ENCODE assay signal across 11 mouse cellular contexts in the genomic region with DNA sequence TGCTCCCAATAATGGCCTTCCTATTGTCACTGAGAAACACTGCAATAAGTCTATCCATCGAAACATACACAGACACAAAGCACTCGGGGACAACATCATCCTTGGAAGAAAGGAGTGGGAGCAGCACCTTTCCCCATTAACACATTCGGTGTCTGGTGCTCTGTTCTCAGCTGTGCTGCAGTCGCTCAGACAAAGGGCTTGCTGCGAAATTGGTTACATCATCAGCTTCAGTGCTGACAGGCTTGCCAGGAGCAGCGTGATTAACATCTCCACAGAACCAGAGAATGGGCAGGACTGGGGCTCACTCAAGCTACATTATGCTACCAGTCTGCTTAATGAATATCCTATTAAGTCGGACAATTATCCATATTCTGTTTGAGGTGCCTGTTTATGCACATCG. TPM values are rescaled to one million over a fixed set of nuclear protein-coding genes. Genes with fewer than 3 reads are reported as not detected.
DNase-seq lines count a peak whose midpoint lies in the region; ATAC-seq lines count a peak whose summit lies in the region.
"Had no signal": no experiment of that assay in that cellular context is flagged by ENCODE, and none has a peak within 500 bp of the region (broad histone marks: within the 10 kb centered on the region; RNA-seq: fewer than 3 reads in every experiment).

No protein-coding gene starts in this region.

- no peaks in the 10 kb centered on the region for H3K36me3 ChIP-seq in forebrain, embryonic 11.5 days (ENCODE audit: control insufficient read depth, insufficient read depth, low read length)
- no peaks in the 10 kb centered on the region for H3K36me3 ChIP-seq in midbrain, embryonic 16.5 days (ENCODE audit: control insufficient read depth, insufficient read depth, low read length)
- H3K36me3 ChIP-seq in intestine, embryonic 16.5 days (ENCODE audit: control insufficient read depth, insufficient read depth, low read length): no peaks in the 10 kb centered on the region
- H3K36me3 ChIP-seq in liver, embryonic 12.5 days: no peaks in the 10 kb centered on the region
- H3K36me3 ChIP-seq: embryonic facial prominence, embryonic 15.5 days; limb, embryonic 10.5 days had no signal

- H3K4me2 ChIP-seq in forebrain, embryonic 11.5 days (ENCODE audit: low read depth, low read length, severe bottlenecking): no peak overlapping the region
- peak overlapping the region; percentile 34 for H3K4me2 ChIP-seq in midbrain, embryonic 16.5 days (ENCODE audit: low read length)
- H3K4me2 ChIP-seq in intestine, embryonic 16.5 days (ENCODE audit: low read depth, low read length): no peak overlapping the region
- no peak overlapping the region for H3K4me2 ChIP-seq in liver, embryonic 12.5 days
- H3K4me2 ChIP-seq: embryonic facial prominence, embryonic 15.5 days had no signal

- 0 out of 2 replicates have a peak, but pooled peaks cover 2% of the 10 kb centered on the region for H3K4me1 ChIP-seq in forebrain, embryonic 11.5 days (replicated peaks; ENCODE audit: control insufficient read depth, insufficient read depth, low read length)
- H3K4me1 ChIP-seq in midbrain, embryonic 16.5 days (ENCODE audit: control insufficient read depth, insufficient read depth, low read length): peaks cover 22% of the 10 kb centered on the region
- no peaks in the 10 kb centered on the region for H3K4me1 ChIP-seq in intestine, embryonic 16.5 days (ENCODE audit: control insufficient read depth, insufficient read depth, low read length)
- H3K4me1 ChIP-seq in liver, embryonic 12.5 days: no peaks in the 10 kb centered on the region
- H3K4me1 ChIP-seq: embryonic facial prominence, embryonic 15.5 days; limb, embryonic 10.5 days had no signal

- peak; percentile 1 for DNase-seq in Muller cell, postnatal 12 days (ENCODE audit: inconsistent ontology term)
- DNase-seq in forebrain, embryonic 11.5 days (ENCODE audit: low spot score): peak; percentile 50
- DNase-seq in layer of hippocampus, adult 8-10 months (ENCODE audit: low spot score in 2 of 2): peak; percentile 20 to 21
- DNase-seq in thymus, postnatal 0 days (ENCODE audit: low spot score): no peak
- DNase-seq: heart, adult 18-20 months had no signal

- ATAC-seq in forebrain, embryonic 11.5 days (replicated peaks; ENCODE audit: low FRiP score): peak; percentile 85
- peak; percentile 90 for ATAC-seq in midbrain, embryonic 16.5 days
- no peak for ATAC-seq in intestine, embryonic 16.5 days
- ATAC-seq in liver, embryonic 12.5 days: no peak
- ATAC-seq: intestine, postnatal 0 days had no signal

- no peaks in the 10 kb centered on the region for H3K27me3 ChIP-seq in forebrain, embryonic 11.5 days (ENCODE audit: control insufficient read depth, insufficient read depth, low read length)
- no peaks in the 10 kb centered on the region for H3K27me3 ChIP-seq in midbrain, embryonic 16.5 days (ENCODE audit: control insufficient read depth, insufficient read depth, low read depth, low read length)
- H3K27me3 ChIP-seq in intestine, embryonic 16.5 days (replicated peaks; ENCODE audit: control insufficient read depth, insufficient read depth, low read length): no peaks in the 10 kb centered on the region
- no peaks in the 10 kb centered on the region for H3K27me3 ChIP-seq in liver, embryonic 12.5 days (replicated peaks)
- H3K27me3 ChIP-seq: embryonic facial prominence, embryonic 15.5 days had no signal

- no peak overlapping the region for H3K4me3 ChIP-seq in forebrain, embryonic 11.5 days (ENCODE audit: low read depth, low read length)
- H3K4me3 ChIP-seq in midbrain, embryonic 16.5 days (ENCODE audit: low read depth, low read length): no peak overlapping the region
- H3K4me3 ChIP-seq in intestine, embryonic 16.5 days (ENCODE audit: low read length): no peak overlapping the region
- no peak overlapping the region for H3K4me3 ChIP-seq in liver, embryonic 12.5 days
- H3K4me3 ChIP-seq: embryonic facial prominence, embryonic 15.5 days; limb, embryonic 10.5 days had no signal

- H3K9ac ChIP-seq in forebrain, embryonic 11.5 days (ENCODE audit: low read length): no peak overlapping the region
- H3K9ac ChIP-seq in midbrain, embryonic 16.5 days (ENCODE audit: low read depth, low read length): peak overlapping the region; percentile 52; the same call in 1 of the 2 replicates
- no peak overlapping the region for H3K9ac ChIP-seq in intestine, embryonic 16.5 days (ENCODE audit: low read depth, low read length)
- no peak overlapping the region for H3K9ac ChIP-seq in liver, embryonic 12.5 days
- H3K9ac ChIP-seq: embryonic facial prominence, embryonic 15.5 days had no signal

- WGBS in forebrain, embryonic 11.5 days: 35% methylated on average over 8 of the region's 8 CpGs
- 22% methylated on average over 8 of the region's 8 CpGs for WGBS in midbrain, embryonic 16.5 days
- 55% methylated on average over 8 of the region's 8 CpGs for whole genome bisulfite sequencing in intestine, embryonic 16.5 days
- WGBS in liver, embryonic 12.5 days (ENCODE audit: insufficient replicate concordance): 40% methylated on average over 8 of the region's 8 CpGs

- H3K27ac ChIP-seq in forebrain, embryonic 11.5 days (ENCODE audit: low read depth, low read length): no peak overlapping the region; the same call in 1 of the 2 replicates
- H3K27ac ChIP-seq in midbrain, embryonic 16.5 days (ENCODE audit: low read length): peak overlapping the region; percentile 82
- no peak overlapping the region for H3K27ac ChIP-seq in intestine, embryonic 16.5 days (ENCODE audit: low read length)
- no peak overlapping the region for H3K27ac ChIP-seq in liver, embryonic 12.5 days
- H3K27ac ChIP-seq: embryonic facial prominence, embryonic 15.5 days; limb, embryonic 10.5 days had no signal

- no peaks in the 10 kb centered on the region for H3K9me3 ChIP-seq in forebrain, embryonic 11.5 days (ENCODE audit: control insufficient read depth, low read length)
- H3K9me3 ChIP-seq in midbrain, embryonic 16.5 days (replicated peaks; ENCODE audit: control insufficient read depth, low read length, poor library complexity, severe bottlenecking): no peaks in the 10 kb centered on the region
- H3K9me3 ChIP-seq in intestine, embryonic 16.5 days (ENCODE audit: control insufficient read depth, low read length): no peaks in the 10 kb centered on the region
- no peaks in the 10 kb centered on the region for H3K9me3 ChIP-seq in liver, embryonic 12.5 days (replicated peaks)
- H3K9me3 ChIP-seq: embryonic facial prominence, embryonic 15.5 days; limb, embryonic 10.5 days had no signal

RNA-seq across cellular contexts. Expression of a gene that starts 30.8 kb away (rescaled TPM):
- polyA plus RNA-seq in forebrain, embryonic 11.5 days (2014; fragmentation: Nextera tagmentation; extraction: Ambion mirVana): 80.7 and 81.7 TPM in 2 replicates
- total RNA-seq in layer of hippocampus, adult 8-10 months (2022): 10 to 100 TPM; 12.0 to 15.3 (median 12.5) TPM
- polyA plus RNA-seq in midbrain, embryonic 16.5 days (2015; fragmentation: Nextera tagmentation; extraction: Ambion mirVana): 266 and 338 TPM in 2 replicates
- polyA plus RNA-seq in thymus, postnatal 0 days (2015; fragmentation: Nextera tagmentation; extraction: Ambion mirVana): 0.06 and 0.09 TPM in 2 replicates
- 1.8 and 2.1 TPM in 2 replicates for polyA plus RNA-seq in intestine, embryonic 16.5 days (2015; fragmentation: Nextera tagmentation; extraction: Ambion mirVana)
- 0.47 and 0.48 TPM in 2 replicates for polyA plus RNA-seq in liver, embryonic 12.5 days (2016; fragmentation: Nextera tagmentation; extraction: Ambion mirVana)
- total RNA-seq: heart, adult 18-20 months had no signal

Comparison
In these comparisons a context has a peak if more than half of its experiments do, and no peak if none do; other contexts are left out.
1. ATAC-seq: peak in forebrain, embryonic 11.5 days (single experiment) and midbrain, embryonic 16.5 days (single experiment); none in intestine, embryonic 16.5 days (single experiment) and liver, embryonic 12.5 days (single experiment).
2. RNA of a gene that starts 30.8 kb away (polyA plus RNA-seq): 266 to 338 TPM in midbrain, embryonic 16.5 days and 80.7 to 81.7 TPM in forebrain, embryonic 11.5 days; 1.8 to 2.1 TPM in intestine, embryonic 16.5 days, 0.47 to 0.48 TPM in liver, embryonic 12.5 days and 0.06 to 0.09 TPM in thymus, postnatal 0 days; every median in the first group is over 10 times any median in the second.